Mouse (Mus musculus) urinary bladder, adult 2 months (tissue): ENCODE measurements at regions not wholly inside any gene's neighbourhood (a gene's known extent, or its start where the extent isn't known, plus 50 kb on each side); places are given as distances from the start of the nearest gene placed in this dataset.

Experiments
- DNase-seq: peaks from one replicate; pipeline ENCODE4 v3.0.0; 2022; ENCODE audit warnings: low spot score

- no peak for DNase-seq
These were observed 84.9 kb upstream of the Ank start for GRCm38 (mm10) chr15:27381565-27381964.

DNA sequence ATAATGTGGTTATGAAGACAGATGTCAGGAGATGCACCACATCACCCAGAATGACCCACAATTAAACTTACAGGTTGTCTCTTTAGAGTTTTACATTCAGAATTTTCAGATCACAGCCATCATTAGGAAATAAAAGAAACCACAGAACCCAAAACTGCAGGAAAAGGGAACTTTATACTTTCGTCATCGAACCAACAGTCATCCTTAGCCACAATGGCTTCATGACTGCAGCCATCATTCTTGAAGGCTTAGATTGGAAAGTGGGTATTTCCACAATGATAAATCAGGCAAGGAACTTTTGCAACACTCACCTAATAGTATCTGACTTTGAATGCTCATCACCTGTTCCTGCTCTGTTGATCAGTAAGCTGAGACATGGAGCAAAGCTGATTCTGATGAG is 75.9 kb upstream of the Ank start:
- DNase-seq = no peak

GRCm38 (mm10) chr15:27405721-27406161 is 60.7 kb upstream of the Ank start:
- no peak for DNase-seq

DNA sequence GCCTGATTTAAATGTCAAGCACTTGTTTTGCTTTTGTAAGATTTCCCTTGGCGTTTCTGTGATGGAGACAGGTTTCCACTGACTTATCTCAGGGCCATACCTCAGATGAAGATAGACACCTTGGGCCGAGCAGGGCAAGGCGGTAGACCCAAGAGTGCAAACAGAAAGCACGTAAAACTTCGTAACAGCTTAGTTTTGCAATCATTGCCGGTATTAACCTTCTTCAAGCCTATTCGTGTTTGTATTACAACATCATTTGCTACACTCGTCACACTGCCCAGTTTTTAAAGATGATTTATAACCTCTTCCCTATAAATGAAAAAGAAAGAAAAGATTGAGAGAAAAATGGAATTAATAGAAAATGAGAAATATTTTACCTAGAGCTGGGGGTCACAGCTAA is 56.6 kb upstream of the Ank start:
- no peak for DNase-seq

DNA sequence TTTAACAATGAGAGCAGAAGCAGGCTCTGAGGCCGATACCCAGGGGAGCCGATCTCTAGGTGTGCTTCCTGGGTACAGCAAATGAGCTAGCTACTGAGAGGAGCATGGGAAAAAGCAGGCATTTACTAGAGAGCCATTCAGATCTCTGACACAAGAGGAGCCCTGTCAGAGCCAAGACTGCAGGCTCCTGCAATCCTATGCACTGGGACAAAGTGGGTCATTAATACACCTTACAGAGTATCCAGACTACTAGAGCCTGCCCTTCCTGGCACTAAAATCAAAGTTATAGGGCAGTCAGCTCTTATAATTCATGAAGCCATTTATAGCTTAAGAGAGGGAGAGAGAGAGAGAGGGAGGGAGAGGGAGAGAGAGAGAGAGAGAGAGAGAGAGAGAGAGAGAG is 54.2 kb upstream of the Ank start:
- DNase-seq = no peak

DNA sequence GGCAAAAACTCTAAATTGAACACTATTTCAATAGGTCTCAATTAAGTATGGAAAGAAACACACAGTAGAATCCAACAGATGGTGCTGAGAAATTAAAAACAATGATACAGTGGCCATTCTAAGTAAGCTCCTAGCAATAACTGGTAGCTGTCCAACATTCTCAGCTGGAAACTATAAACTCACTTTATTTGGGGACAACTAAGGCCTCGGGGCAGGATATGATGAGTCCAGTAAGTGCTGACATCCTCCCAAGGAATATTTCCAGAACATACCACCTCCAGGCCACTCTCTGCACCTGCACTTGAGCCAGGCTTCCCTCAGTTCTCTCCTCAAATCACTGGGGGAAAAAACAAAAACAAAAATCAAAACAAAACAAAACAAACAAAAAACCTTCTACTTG is 53.7 kb upstream of the Ank start:
- DNase-seq = no peak

GRCm38 (mm10) chr15:27413486-27413885 is 53.0 kb upstream of the Ank start:
- DNase-seq = no peak

GRCm38 (mm10) chr15:27414819-27415218 is 51.7 kb upstream of the Ank start:
- no peak for DNase-seq
